Mouse (Mus musculus) regulatory T cell (primary cell): ENCODE data around the gene 6820408C15Rik.
"Not testable (repeated sequence)": the region's sequence is repeated elsewhere in the genome, so short reads cannot be mapped to it uniquely, and the experiment has no call there.

ENCODE experiments used
- in situ Hi-C: fragments of 300-600 bp; cut with MboI, MseI; formaldehyde crosslinking; loops from one replicate; pipeline ENCODE4 v1.15.1; 2025; ENCODE audit warnings: high pct_unique_total_duplicates

Gene 6820408C15Rik

DNA sequence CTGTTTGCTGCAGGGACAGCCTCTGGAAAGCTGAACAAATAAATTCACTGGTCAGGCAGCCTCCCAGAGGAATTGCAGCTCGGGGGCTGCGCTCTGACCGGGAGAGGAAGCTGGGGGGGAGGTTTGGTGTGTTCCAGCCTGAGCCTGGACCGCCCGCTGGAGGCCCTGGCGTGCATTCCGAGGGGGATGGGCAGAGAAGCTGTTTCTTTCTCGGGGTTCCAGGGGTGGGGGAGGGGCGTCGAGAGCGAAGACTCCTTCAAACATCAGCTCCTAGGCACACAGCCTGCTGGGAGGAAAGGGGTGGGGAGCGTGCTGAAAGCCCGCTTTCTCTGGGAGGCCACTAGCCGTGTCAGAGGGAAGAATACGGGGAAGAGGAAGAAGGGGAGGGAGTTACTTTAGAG, 4.4 kb upstream of the 6820408C15Rik start:
- in situ Hi-C loops: no loop called here

DNA sequence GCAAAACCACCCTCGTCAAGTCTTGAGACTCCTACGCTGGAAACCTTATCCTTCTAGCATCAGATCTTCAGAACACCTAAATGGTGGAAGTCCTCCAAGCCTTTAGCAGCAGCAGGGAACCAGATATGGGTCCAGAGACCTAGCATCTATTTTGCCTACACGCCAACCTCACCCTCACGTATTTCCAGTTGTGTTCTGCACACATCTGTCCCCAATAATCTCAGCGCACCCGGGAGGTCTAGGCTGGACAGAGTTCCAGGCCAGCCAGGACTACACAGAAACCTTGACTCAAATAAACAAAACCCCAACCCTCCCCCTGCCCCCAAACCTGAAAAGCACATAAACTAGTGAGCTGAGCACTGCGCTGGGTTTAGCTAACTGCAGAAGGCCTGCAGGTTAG, 3.9 kb upstream of the 6820408C15Rik start:
- in situ Hi-C loops: no loop called here

DNA sequence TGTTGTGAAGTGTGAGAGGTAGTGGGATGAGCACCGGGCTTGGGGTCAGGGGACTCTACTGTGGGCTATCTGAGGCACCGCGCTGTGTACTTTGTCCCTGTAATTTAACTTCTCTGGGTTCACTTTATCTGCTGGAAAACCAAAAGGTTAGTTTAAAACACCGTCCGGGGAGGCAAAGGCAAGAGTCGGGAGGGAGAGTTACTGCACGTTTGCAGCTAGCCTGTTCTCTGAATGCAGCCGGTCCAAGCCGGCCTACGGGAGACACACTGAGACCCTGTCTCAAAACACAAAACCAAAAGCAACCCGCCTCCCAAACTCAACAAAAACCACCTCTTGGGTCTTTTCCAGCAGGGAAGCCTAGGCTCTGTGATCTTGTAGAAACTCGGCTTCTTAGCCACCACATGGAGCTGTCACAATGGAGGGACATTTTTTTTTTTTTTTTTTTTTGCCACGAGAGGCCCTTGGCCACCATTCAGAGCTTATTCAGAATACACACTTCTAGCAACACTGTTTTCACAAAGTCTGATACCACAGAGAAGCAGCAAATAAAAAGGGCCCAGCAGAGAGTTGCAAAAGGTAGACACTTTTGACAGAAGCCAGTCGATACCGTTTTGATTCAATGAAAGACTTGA, 2.7 kb upstream of the 6820408C15Rik start:
- in situ Hi-C loops: no loop called here

DNA sequence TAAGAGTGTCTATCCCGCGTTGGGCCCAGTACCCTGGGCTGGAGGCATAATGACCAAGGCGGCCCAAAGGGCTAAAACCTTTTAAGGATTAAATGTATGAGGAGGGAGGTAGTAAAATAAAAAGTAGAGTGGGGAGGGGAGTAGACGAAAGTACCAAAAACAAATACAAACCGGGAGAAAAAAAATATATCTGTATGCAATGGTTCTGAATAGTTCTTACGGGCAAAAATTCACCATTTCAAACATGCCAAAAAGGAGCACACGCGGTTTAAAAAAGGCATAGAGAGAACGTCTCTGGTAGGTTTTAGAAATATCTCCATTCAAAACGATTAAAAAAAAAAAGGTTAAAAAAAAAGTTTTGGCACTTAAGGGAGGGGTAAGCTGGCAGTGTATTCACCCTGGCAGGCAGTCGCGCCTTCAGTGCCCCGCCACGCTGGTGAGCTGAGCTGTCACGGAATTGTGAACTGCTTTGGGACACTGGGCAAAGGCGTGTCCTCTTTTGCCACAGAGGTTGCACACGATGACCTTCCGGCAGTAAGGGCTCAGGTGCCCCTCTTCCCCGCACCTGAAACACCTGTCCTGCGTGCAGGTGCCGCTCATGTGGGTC, 2.1 kb upstream of the 6820408C15Rik start:
- in situ Hi-C loops: no loop called here

DNA sequence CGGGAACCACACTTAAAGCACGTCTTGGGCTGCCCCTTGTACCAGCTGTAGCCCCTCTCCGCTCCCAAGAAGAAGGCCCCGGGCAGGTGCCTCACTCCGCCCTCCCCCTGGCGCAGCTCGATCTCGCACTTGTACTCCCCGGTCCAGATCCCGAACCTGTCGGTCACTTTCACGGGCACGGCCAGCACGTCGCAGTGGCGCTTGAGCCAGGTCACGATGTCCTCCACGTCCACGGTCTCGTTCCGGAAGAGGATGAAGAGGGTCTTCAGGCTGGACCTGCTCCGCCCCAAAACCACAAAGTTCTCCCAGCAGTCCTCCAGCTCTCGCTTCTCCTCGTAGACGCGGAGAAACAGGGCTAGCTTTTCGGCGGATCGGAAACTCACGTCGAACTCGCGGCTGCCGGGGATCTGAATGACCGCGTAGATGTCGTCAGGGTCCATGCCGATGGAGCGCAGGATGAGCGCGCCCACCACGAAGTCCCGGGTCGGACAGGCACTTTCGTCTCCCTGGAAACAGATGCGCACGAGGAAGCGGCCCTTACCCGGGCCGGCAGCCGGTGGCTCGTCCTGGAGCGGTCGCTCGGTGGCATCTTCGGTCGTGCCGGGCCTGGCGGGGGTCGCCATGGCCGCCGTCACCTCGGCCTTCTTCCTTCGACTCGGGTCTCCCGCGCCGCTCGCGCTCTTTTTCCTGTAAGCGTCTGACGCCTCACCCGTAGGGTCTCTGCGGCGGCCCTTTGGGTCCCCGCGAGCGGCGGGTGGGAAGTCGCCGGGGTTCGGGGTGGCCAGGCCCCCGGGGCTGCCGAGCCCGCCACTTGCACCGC, 1.4 kb upstream of the 6820408C15Rik start:
- in situ Hi-C loops: no loop called here

DNA sequence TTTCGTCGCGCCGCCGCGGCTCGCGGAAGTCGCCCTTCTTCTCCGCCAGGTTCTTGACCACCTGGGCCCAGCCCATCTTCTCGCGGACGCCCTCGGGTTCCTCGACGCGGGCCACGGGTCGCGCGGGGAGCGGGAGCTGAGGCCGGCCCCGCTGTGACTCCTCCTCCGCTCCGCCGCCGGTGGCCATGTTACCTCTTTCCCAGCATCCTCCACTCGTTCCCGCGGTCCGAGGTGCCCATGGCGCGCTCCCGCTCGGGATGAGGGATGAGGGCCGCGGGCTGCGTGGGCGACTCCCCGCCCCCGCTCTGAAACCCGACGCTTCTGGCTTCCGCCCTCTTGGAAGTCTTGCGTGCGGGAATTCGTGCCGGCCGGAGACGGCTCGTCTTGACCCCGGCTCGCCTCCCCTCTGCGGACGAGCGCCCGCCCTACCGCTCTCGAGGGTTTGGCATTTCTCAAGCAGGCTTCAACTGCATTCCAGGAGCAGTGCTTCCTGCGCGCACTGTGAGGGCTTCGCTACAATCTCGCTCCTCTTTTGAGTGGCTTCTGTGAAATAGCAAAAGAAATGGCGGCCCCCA, 709 bp upstream of the 6820408C15Rik start, which contains the start of gene Zcchc3:
Gene Zcchc3, minus strand, starts transcription at position 437 of the 575 bp plus-strand sequence.
- in situ Hi-C loops: no loop called here

DNA sequence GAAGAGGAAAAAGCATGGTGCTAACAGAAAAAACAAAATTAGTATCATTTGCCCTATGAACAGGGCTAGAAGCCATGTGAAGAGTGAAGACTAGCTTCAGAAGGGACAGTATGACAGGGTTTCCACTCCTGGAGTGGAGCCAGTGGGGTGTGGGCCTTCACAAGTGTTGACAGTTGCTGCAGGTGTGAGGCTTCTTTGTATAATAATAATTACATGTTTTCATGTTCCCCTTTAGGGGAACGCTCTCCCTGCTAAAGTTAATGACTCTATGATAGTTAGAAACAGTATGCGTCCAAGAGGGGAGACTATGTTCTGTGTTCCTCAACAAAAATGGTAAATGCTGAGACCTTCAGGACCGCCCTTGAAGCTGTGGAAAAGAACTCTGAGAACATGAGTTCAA, 399 bp downstream of the 6820408C15Rik start:
- in situ Hi-C loops: no loop called here

DNA sequence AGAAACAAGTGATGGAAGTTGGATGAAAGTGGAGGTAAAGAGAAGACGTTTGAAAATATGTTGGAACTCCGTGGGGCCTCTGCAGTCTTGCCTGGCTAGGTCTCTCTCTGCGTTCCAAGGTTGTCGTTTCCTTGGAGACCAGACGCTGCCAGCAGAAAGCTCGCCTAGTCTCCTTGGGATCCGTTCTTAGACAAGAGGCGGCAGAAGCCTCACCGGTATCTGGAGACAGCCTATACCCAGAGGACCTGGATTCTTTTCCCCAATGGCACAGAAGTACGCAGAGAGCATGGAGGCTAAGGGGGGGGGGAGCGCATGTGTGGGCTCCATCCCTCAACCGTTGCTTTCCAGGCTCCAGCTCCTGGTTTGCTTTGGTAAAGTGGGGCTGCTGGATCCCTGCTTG, 12.1 kb downstream of the 6820408C15Rik start:
- in situ Hi-C loops: no loop called here

DNA sequence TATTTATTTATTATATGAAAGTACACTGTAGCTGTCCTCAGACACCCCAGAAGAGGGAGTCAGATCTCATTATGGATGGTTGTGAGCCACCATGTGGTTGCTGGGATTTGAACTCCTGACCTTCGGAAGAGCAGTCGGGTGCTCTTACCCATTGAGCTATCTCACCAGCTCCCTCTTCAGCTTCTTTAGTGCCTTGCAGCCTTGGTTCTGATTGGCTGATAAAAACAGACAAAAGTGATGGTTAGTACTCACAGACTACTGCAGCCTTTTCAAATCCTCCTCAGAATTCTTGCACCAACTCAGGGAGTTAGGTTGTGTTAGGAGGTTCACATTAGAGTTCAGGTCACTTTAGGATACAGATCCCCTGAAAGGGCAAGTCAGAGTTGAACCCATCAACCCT, 13.1 kb downstream of the 6820408C15Rik start:
- in situ Hi-C loops: not testable (repeated sequence)

DNA sequence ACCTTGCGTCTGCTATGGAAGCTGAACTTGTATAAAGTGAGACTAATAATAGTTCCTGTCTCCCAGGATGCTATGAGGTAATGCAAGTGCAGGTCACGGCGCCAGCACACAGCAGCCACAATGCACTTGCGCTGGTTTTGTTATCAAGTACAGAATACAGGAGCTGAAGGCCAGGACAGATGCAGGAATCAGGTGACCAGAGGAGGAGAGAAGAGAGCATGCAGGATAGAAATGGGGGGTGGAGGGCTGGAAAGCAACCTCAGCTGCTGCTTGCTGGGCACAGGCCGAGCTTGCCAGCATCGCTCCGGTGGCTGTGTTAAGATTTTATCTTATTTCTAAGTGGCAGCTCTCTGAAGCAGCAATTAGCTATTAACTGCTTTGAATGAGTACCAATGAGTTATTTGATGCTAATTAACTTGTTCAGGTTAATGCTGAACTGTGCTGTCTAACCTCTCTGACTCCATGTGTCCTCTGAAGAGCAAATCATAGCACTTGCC, 21.1 kb downstream of the 6820408C15Rik start:
- in situ Hi-C loops: no loop called here

DNA sequence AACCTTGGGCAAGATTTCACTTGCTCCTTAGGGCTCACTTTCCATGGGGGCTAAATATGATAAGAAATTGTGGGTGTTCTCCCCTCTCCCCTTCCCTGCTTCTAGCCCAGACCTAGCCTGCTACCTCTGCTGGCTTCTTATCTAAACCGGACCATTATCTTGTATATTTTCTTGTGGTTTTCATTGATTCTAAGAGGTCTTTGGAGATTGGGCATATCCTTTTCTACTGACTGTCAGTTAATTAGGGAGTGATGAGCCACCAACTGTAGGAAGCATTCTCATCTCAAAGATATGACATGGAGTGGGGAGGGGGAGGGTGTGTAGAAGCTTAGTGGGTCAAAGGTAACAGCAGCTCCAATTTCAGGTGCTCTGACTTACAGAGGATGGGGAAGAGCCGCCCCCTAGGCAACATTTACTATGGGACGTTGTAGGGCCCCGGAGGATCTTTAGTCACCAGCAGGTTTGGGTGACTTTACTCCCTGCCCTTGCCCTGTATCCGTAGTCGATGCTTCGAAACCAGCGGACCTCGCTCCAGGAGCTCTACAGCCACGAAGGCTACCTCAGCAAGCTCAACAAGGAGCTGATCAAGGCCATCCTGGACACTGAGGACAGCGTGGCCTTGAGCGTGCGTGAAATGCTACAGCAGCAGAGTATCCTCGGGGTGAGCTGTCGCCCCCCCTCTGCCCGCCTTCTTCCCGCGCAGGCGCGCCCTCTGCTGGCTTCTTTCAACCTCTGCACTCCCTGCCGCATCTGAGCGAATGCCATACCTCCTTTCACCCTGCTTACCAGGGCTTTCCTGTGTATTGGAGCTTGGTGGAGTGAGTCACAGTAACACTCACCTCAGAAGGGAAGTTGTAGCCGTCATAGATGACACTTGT, 21.8 kb downstream of the 6820408C15Rik start:
- in situ Hi-C loops: no loop called here

DNA sequence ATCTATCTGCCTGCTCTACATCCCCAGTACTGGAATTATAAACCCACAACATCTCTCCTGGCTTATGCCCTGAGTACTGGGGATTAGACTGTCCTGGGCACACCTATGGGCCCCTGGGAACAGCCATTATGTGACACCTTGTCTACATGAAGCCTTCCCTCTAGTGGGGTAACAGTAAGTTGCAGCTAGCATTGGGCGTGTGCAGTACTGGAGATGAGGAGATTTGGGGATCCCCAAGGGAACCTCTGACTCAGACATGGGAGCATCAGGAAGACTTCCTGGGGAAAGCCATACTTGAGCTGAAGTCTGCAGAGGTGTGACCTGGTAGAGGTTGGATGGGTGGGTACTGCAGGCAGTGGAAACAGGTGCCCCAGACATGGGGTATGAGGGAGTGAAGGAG, 23.6 kb downstream of the 6820408C15Rik start:
- in situ Hi-C loops: no loop called here

DNA sequence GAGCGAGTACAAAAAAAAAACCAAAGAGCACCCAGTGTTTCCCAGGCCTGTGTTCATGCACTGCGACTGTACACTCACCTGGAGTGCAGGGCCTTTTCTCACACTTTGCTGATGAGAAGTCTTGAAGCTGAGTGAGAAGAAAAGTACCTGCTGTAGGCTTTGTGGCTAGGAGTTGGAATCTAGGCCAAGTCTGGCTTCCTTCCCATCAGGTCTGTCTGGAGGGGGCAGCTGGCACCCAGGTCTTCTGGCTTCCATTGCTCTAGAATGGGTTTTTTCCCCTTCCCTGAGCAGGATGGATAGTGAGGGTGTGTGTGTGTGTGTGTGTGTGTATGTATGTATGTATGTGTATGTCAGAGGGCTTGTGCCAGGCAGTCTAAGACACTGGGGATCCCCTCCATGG, 24.4 kb downstream of the 6820408C15Rik start:
- in situ Hi-C loops: no loop called here

DNA sequence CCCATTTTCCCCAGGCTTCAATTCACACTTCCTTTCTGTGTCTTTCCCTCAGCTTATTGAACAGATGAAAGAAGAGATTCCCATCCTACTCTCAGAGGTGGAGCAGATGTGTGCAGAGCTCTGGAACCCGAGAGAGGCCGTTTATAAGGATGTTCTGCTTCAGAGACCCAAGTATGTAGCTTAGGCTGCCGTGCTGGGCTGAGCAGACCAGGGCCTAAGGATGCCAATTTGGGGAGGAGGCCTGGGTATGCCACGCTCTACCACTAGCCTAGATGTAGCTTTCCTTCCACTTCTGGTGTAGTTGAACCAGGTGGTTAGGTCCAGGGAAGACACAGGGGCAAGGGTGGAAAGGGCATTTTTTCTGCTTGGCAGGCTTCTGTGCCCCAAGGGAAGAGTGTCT, 26.9 kb downstream of the 6820408C15Rik start:
- in situ Hi-C loops: no loop called here

DNA sequence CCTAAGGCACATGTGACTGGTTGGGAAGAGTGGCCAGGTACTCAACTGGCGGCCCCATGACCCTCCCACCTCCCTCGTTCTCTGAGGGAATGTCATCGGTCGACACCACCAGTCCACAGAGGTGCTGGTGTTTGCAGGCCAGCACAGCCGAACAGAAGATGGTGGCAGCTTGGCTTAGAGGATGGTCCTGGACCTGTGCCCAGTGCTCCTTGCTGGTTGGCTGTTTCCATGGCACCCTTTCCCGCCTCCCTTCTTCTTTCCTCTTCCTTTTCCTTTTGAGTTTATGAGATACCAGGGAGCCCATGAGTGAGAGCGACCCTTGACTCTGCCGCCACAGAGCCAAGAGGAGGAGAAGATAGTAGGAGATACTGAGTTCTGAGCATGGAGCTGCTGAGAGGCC, 27.9 kb downstream of the 6820408C15Rik start:
- in situ Hi-C loops: no loop called here

DNA sequence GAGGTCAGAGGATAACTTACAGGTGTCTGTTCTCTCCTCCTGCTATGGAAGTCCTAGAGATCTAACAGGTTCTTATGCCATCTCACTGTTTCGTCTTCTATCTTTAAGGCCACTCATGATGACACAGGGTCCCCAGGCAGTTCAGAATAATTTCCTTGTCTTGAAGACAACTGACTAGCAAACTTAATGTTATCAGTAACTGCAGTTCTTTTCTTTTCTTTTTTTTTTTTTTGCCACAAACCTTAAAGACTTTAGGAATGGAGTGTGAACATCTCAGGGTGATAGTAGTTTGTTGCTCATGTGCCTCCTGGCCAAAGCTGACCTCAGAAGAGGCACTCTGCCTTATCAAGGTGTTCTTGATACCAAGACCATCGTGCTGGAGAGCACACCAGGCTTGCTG, 31.3 kb downstream of the 6820408C15Rik start:
- in situ Hi-C loops: no loop called here

DNA sequence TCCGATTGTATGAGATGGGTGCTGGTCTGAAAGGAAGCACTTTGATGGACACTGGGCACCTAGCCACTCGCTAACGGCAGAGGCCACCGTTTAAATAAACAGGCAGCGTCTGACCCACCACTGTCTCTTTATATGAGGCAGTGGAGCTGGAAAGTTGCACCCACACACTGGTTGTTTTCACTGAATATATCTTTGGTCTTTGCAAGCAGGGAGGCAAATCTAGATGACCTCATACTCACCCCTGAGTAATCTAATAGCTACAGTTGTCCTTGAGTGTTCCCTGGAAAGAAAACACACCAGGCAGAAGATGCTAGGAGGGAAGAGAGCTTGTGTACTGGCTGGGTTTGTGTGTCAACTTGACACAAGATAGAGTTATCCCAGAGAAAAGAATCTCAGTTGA, 32.1 kb downstream of the 6820408C15Rik start:
- in situ Hi-C loops: no loop called here

DNA sequence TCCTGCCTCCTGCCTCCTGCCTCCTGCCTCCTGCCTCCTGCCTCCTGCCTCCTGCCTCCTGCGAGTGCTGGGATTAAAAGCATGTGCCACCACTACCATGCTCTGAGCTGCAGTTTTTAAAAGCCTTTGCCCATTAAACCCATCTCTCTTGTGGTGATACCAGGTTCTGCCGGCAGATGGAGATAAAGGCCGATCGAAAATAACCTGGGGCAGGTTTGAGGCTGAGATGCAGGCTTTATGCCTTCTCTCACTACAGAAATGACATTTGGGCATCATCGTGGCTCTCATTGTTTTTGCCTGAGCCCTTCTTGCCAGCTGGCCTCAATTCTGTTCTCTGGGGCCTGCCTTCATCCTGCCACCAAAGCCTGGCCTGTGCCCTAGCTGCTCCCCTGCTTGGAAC, 34.9 kb downstream of the 6820408C15Rik start:
- in situ Hi-C loops: no loop called here

DNA sequence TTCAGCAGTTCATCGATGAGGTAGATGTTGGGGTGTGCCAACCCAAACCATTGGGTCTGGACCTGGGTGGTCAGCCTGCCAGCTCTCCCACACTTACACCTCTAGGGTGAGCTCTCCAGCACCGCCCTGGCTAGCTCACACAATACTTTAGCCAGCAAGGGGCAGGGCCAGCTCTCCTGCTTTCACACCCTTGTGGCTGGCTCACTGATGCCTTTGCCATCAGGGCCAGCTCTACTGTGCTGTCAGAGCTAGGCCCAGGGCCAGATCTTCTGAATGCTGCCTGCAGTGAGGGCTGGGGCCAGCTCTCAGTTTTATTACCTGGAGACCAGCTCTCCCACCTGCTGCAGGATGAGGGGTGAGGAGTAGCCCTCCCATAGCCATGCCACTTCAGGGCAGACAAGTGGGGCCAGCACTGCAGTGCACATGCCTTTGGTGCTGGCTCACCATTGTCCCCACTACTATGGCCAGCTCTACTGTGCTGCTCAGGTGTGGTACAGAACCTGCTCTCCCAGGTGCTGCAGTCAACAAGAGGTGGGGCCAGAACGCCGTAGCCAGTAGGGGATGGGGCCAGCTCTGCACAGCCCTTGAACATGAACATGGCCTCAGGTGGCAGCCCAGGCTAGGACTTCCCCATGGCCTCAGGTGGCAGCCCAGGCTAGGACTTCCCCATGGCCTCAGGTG, 36.9 kb downstream of the 6820408C15Rik start:
- in situ Hi-C loops: no loop called here

DNA sequence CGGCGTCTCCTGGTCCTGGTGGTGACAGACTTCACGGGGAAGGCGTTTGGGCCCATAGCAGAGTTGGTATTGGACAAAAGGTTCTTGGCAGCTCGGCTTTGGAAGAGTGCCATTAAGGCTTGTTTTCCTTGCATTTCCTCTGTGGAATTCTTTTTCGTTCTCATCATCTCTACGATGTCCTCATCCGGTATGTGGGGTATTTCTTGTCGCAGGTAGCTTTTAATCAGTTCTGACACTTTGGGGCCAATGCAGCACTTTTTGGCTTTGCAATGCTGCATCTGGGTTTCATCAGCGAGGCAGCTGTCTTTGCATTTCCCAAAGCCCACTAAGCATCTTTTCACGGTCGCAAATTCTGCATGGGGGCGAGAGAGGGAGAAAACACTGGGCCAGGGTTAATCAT, 43.9 kb downstream of the 6820408C15Rik start:
- in situ Hi-C loops: no loop called here
